Mouse (Mus musculus) heart, adult 2 months (tissue): ENCODE results near the gene Bhmt.

Experiments
- CTCF ChIP-seq: fragments of 200-600 bp; IDR thresholded peaks from 2 replicates; pipeline ENCODE4 v1.8.1; 2022; ENCODE audit warnings: antibody characterized with exemption, mild to moderate bottlenecking, moderate library complexity
- EP300 ChIP-seq: fragments of 200-500 bp; IDR thresholded peaks from 2 replicates; pipeline ENCODE4 v1.6.1; 2011; ENCODE audit warnings: low read depth, low read length, control low read depth; ENCODE audit not compliant: insufficient read depth
- POLR2A ChIP-seq: fragments of 200-500 bp; IDR thresholded peaks from 2 replicates; pipeline ENCODE4 v1.6.1; 2011; ENCODE audit warnings: mild to moderate bottlenecking, low read depth, low read length, control low read depth; ENCODE audit not compliant: insufficient read depth

GRCm38 (mm10) chr13:93593040-93593699 is 44.6 kb downstream of the Bhmt start:
- TF ChIP-seq POLR2A: no peak
- no peak for TF ChIP-seq CTCF
- no peak for TF ChIP-seq EP300
